Mouse (Mus musculus): Measurements from ENCODE around the gene Utp6. TPM values are rescaled to one million over a fixed set of nuclear protein-coding genes. Genes with fewer than 3 reads are reported as not detected.

The Utp6 gene
- total and polyA plus RNA-seq, 3 experiments, result 78.8 to 148 (median 117) TPM

- Histone ChIP-seq H3K27me3 (replicated peaks) (no peaks in the 10 kb centered on the region), H3K9ac (ENCODE audit: insufficient read depth, low read depth) (no peak overlapping the region), H3K27ac (ENCODE audit: insufficient read depth, low read depth) (no peak overlapping the region), H3K79me2 (replicated peaks; ENCODE audit: control insufficient read depth, extremely low read depth, insufficient read depth, poor library complexity, severe bottlenecking) (no peaks in the 10 kb centered on the region), H3K4me2 (ENCODE audit: insufficient read depth, low read depth, poor library complexity, severe bottlenecking) (no peak overlapping the region), H3K4me1 (ENCODE audit: control insufficient read depth in 1 of 2, insufficient read depth in 2 of 2) (peaks cover 0 to 2% of the 10 kb centered on the region in 2 experiments; a peak in 1 of 4 replicates), H3K4me3 (replicated peaks in 1 of 3; ENCODE audit: low read depth in 2 of 3, low read length in 2 of 3, poor library complexity in 1 of 3) (no peak overlapping the region), H3K36me3 (replicated peaks in 1 of 2; ENCODE audit: control insufficient read depth in 1 of 2, insufficient read depth in 1 of 2, low read length in 1 of 2) (no peaks in the 10 kb centered on the region), H3K9me3 (replicated peaks; ENCODE audit: low read length) (no peaks in the 10 kb centered on the region)
- no peak for DNase-seq (ENCODE audit: extremely low read depth)
- dilution Hi-C loops (cut with MboI; ENCODE audit: extremely low pct_ligation_motif_present, extremely low pct_unique_long_range_greater_than_20kb, low sequenced_read_pairs) (no loop called here), in situ Hi-C loops (cut with MboI; ENCODE audit: low pct_ligation_motif_present, low pct_unique_long_range_greater_than_20kb, low sequenced_read_pairs) (no loop called here)
- TF ChIP-seq TCF12 (IDR thresholded peaks at IDR 0.05; ENCODE audit: low read depth, low read length) (no peak), TBP (conservative IDR thresholded peaks at IDR 0.05; ENCODE audit: low read depth, low read length) (no peak), MAFK (IDR thresholded peaks at IDR 0.05; ENCODE audit: insufficient replicate concordance, low read length) (no peak), ELF1 (IDR thresholded peaks at IDR 0.05; ENCODE audit: low read depth, low read length) (no peak), ETS1 (conservative IDR thresholded peaks at IDR 0.05; ENCODE audit: low read depth, low read length) (no peak), MYC (IDR thresholded peaks at IDR 0.05; ENCODE audit: low read depth, low read length) (no peak)
These were observed 59.2 kb downstream of the Utp6 start for GRCm38 (mm10) chr11:79902881-79903481.

DNA sequence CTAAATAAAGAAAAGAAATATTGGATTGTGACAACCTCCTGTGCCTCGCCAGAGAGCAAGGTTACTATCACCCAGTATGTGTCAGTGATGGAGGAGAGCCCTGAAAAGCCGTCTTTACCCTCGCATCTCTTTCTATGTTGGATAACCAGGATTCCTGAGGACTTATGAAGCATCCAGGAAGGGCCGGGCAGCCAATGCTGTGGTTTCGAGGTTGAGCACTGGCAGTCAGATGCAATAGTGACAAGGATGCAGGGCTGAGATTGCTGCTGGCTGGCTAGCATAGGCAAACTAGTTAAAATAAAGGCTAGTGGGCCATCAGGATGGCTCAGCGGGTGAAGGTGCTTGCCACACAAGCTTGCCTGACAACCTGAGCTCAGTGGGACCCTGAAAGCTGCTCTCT, 61.0 kb downstream of the Utp6 start:
- Histone ChIP-seq H3K4me1 (ENCODE audit: control insufficient read depth in 1 of 2, insufficient read depth in 2 of 2) (peaks cover 0 to 2% of the 10 kb centered on the region in 2 experiments; a peak in 1 of 4 replicates), H3K4me2 (ENCODE audit: insufficient read depth, low read depth, poor library complexity, severe bottlenecking) (no peak overlapping the region), H3K27me3 (replicated peaks) (no peaks in the 10 kb centered on the region), H3K9ac (ENCODE audit: insufficient read depth, low read depth) (no peak overlapping the region), H3K4me3 (replicated peaks in 1 of 3; ENCODE audit: low read depth in 2 of 3, low read length in 2 of 3, poor library complexity in 1 of 3) (no peak overlapping the region), H3K27ac (ENCODE audit: insufficient read depth, low read depth) (no peak overlapping the region), H3K36me3 (replicated peaks in 1 of 2; ENCODE audit: control insufficient read depth in 1 of 2, insufficient read depth in 1 of 2, low read length in 1 of 2) (no peaks in the 10 kb centered on the region), H3K79me2 (replicated peaks; ENCODE audit: control insufficient read depth, extremely low read depth, insufficient read depth, poor library complexity, severe bottlenecking) (no peaks in the 10 kb centered on the region), H3K9me3 (replicated peaks; ENCODE audit: low read length) (no peaks in the 10 kb centered on the region)
- no peak for DNase-seq (ENCODE audit: extremely low read depth)
- TF ChIP-seq MXI1 (IDR thresholded peaks at IDR 0.05; ENCODE audit: low read depth, low read length) (no peak), GABPA (IDR thresholded peaks at IDR 0.05; ENCODE audit: insufficient replicate concordance, low read depth, low read length) (no peak), CHD1 (IDR thresholded peaks at IDR 0.05; ENCODE audit: low read depth, low read length) (no peak), RAD21 (IDR thresholded peaks at IDR 0.05; ENCODE audit: low read depth, low read length) (no peak), MAFK (IDR thresholded peaks at IDR 0.05; ENCODE audit: insufficient replicate concordance, low read length) (no peak), POLR2AphosphoS2 (IDR thresholded peaks at IDR 0.05; ENCODE audit: low read depth, low read length) (no peak), SIN3A (IDR thresholded peaks at IDR 0.05; ENCODE audit: low read length) (no peak), EP300 (IDR thresholded peaks at IDR 0.05; ENCODE audit: low read length) (no peak), MAX (IDR thresholded peaks at IDR 0.05; ENCODE audit: low read length) (no peak), MYC (IDR thresholded peaks at IDR 0.05; ENCODE audit: low read depth, low read length) (no peak), UBTF (IDR thresholded peaks at IDR 0.05; ENCODE audit: low read depth, low read length) (no peak), E2F4 (IDR thresholded peaks at IDR 0.05; ENCODE audit: insufficient replicate concordance, low read depth, low read length) (no peak), HCFC1 (IDR thresholded peaks at IDR 0.05; ENCODE audit: low read depth, low read length) (no peak), MAZ (IDR thresholded peaks at IDR 0.05; ENCODE audit: low read depth, low read length) (no peak), NELFE (IDR thresholded peaks at IDR 0.05; ENCODE audit: low read depth, low read length) (no peak), ZNF384 (IDR thresholded peaks at IDR 0.05; ENCODE audit: low read depth, low read length) (no peak), BHLHE40 (IDR thresholded peaks at IDR 0.05; ENCODE audit: low read depth, low read length) (no peak), ELF1 (IDR thresholded peaks at IDR 0.05; ENCODE audit: low read depth, low read length) (no peak)
- in situ Hi-C loops (cut with MboI; ENCODE audit: low pct_ligation_motif_present, low pct_unique_long_range_greater_than_20kb, low sequenced_read_pairs), result no loop called here
- dilution Hi-C loops (cut with MboI; ENCODE audit: extremely low pct_ligation_motif_present, extremely low pct_unique_long_range_greater_than_20kb, low sequenced_read_pairs), result no loop called here
